Mouse (Mus musculus) left cerebral cortex, adult 2 months (tissue): ENCODE data around the gene Glrx. TPM values are rescaled to one million over a fixed set of nuclear protein-coding genes. Genes with fewer than 3 reads are reported as not detected.
"Not testable (repeated sequence)": the region's sequence is repeated elsewhere in the genome, so short reads cannot be mapped to it uniquely, and the experiment has no call there.

Experiments
- DNase-seq, 2 experiments: peaks; one replicate each; pipeline ENCODE4 v3.0.0; 2021 to 2022; ENCODE audit warnings: low spot score in 2 of 2, mixed read lengths in 1 of 2; ENCODE audit errors: extremely low spot score in 1 of 2
- H3K27ac ChIP-seq: fragments of 200-600 bp; 2 replicates; pipeline ENCODE4 v1.8.1; 2022
- H3K4me3 ChIP-seq: fragments of 200-600 bp; 2 replicates; pipeline ENCODE4 v1.8.1; 2022
- CTCF ChIP-seq: fragments of 200-600 bp; IDR thresholded peaks from 2 replicates; pipeline ENCODE4 v1.8.1; 2022; ENCODE audit warnings: antibody characterized with exemption, mild to moderate bottlenecking, moderate library complexity
- intact Hi-C: fragments of 180-260 bp; cut with DNase I; formaldehyde crosslinking; loops from one replicate; pipeline ENCODE4 v1.15.1; 2025
- total RNA-seq, 2 experiments: library from RNA; stranded (reverse); gene quantifications; 2 replicates each; pipeline ENCODE4 v1.2.3; 2021

Gene Glrx
- total RNA-seq, 2 experiments from 2014 or later, result 46.8 to 48.4 TPM

- no peak overlapping the region for H3K4me3 ChIP-seq
- intact Hi-C loops, result no loop called here
- no peak for TF ChIP-seq CTCF
- no peak for DNase-seq
- no peak overlapping the region for H3K27ac ChIP-seq
Observed at GRCm38 (mm10) chr13:75818945-75819706, 20.5 kb upstream of the Glrx start.

GRCm38 (mm10) chr13:75819898-75820297, 19.8 kb upstream of the Glrx start:
- Histone ChIP-seq H3K27ac (no peak overlapping the region), H3K4me3 (no peak overlapping the region)
- DNase-seq, result no peak
- intact Hi-C loops, result no loop called here
- TF ChIP-seq CTCF, result no peak

- intact Hi-C loops, DNase-seq, H3K4me3 ChIP-seq, H3K27ac ChIP-seq: not testable (repeated sequence)
Observed at GRCm38 (mm10) chr13:75822366-75822765, 17.3 kb upstream of the Glrx start.

- no peak for TF ChIP-seq CTCF
- Histone ChIP-seq H3K27ac (no peak overlapping the region), H3K4me3 (no peak overlapping the region)
- intact Hi-C loops, result no loop called here
- DNase-seq, result no peak
Observed at GRCm38 (mm10) chr13:75823201-75823600, 16.5 kb upstream of the Glrx start.

- Histone ChIP-seq H3K27ac (no peak overlapping the region), H3K4me3 (no peak overlapping the region)
- no peak for DNase-seq
- TF ChIP-seq CTCF, result no peak
- intact Hi-C loops, result no loop called here
Observed at GRCm38 (mm10) chr13:75824611-75825319, 14.9 kb upstream of the Glrx start.

GRCm38 (mm10) chr13:75825388-75825787, 14.3 kb upstream of the Glrx start:
- Histone ChIP-seq H3K27ac (no peak overlapping the region), H3K4me3 (no peak overlapping the region)
- TF ChIP-seq CTCF, result no peak
- intact Hi-C loops, result no loop called here
- no peak for DNase-seq

- DNase-seq, result no peak
- H3K4me3 ChIP-seq, result no peak overlapping the region
- no peak overlapping the region for H3K27ac ChIP-seq
- intact Hi-C loops, result no loop called here
- no peak for TF ChIP-seq CTCF
Observed at GRCm38 (mm10) chr13:75830708-75831107, 9.0 kb upstream of the Glrx start.

- DNase-seq, result no peak
- Histone ChIP-seq H3K27ac (no peak overlapping the region), H3K4me3 (no peak overlapping the region)
- intact Hi-C loops, result no loop called here
- no peak for TF ChIP-seq CTCF
Observed at GRCm38 (mm10) chr13:75831710-75832109, 8.0 kb upstream of the Glrx start.

GRCm38 (mm10) chr13:75832697-75833096, 7.0 kb upstream of the Glrx start:
- no peak for DNase-seq
- H3K27ac ChIP-seq, result no peak overlapping the region
- intact Hi-C loops, result no loop called here
- no peak overlapping the region for H3K4me3 ChIP-seq
- no peak for TF ChIP-seq CTCF

- no peak for DNase-seq
- no peak for TF ChIP-seq CTCF
- Histone ChIP-seq H3K4me3 (no peak overlapping the region), H3K27ac (no peak overlapping the region)
- intact Hi-C loops, result no loop called here
Observed at GRCm38 (mm10) chr13:75833499-75833898, 6.2 kb upstream of the Glrx start.

GRCm38 (mm10) chr13:75835461-75835860, 4.2 kb upstream of the Glrx start:
- intact Hi-C loops, result no loop called here
- no peak for TF ChIP-seq CTCF
- Histone ChIP-seq H3K27ac (no peak overlapping the region), H3K4me3 (no peak overlapping the region)
- DNase-seq, result no peak

- DNase-seq, result no peak
- intact Hi-C loops, result no loop called here
- no peak for TF ChIP-seq CTCF
- Histone ChIP-seq H3K4me3 (no peak overlapping the region), H3K27ac (no peak overlapping the region)
Observed at GRCm38 (mm10) chr13:75838506-75838905, 1.2 kb upstream of the Glrx start.
